Mouse (Mus musculus) heart, postnatal 0 days (tissue): ENCODE measurements around the gene Mapk8ip1.

Experiments used
- CTCF ChIP-seq: IDR thresholded peaks from 2 replicates; pipeline ENCODE4 v1.5.1; 2016; ENCODE audit warnings: antibody characterized with exemption, control low read depth, low read depth
- EP300 ChIP-seq: IDR thresholded peaks from 2 replicates; pipeline ENCODE4 v1.6.1; 2016; ENCODE audit warnings: antibody characterized with exemption, low read depth

GRCm38 (mm10) chr2:92401091-92401561 is at the start of gene Mapk8ip1:
- TF ChIP-seq EP300, result no peak
- TF ChIP-seq CTCF, result no peak
